Mouse (Mus musculus) ES-Bruce4 (cell line): ENCODE results near the gene Clnk.

Experiments used
- CTCF ChIP-seq: IDR thresholded peaks from one replicate; pipeline ENCODE4 v1.8.1; 2011; ENCODE audit warnings: low read depth, low read length
- POLR2A ChIP-seq: IDR thresholded peaks from one replicate; pipeline ENCODE4 v1.8.1; 2011; ENCODE audit warnings: low read length; ENCODE audit not compliant: insufficient read depth

GRCm38 (mm10) chr5:38872906-38873305 is 3.7 kb downstream of the Clnk start:
- TF ChIP-seq POLR2A (no peak), CTCF (no peak)
